Mouse (Mus musculus) intestine, postnatal 0 days (tissue): ENCODE measurements at regions not wholly inside any gene's neighbourhood (a gene's known extent, or its start where the extent isn't known, plus 50 kb on each side); places are given as distances from the start of the nearest gene placed in this dataset.

ENCODE experiments used
- ATAC-seq: fragments of 200-750 bp; cut with Nextera tagmentation; 2 replicates; pipeline ENCODE4 v1.8.0; 2017; ENCODE audit warnings: mild to moderate bottlenecking, moderate TSS enrichment, moderate library complexity
- H3K27ac ChIP-seq: fragments of 300-500 bp; sonication (generic); 2 replicates; pipeline ENCODE4 v1.5.1; 2014; ENCODE audit warnings: mild to moderate bottlenecking, low read depth, low read length, moderate library complexity
- H3K27me3 ChIP-seq: fragments of 300-500 bp; sonication (generic); replicated peaks from 2 replicates; pipeline ENCODE4 v1.6.1; 2014; ENCODE audit warnings: low read length, mixed read lengths; ENCODE audit not compliant: control insufficient read depth, insufficient read depth
- H3K36me3 ChIP-seq: fragments of 300-500 bp; sonication (generic); 2 replicates; pipeline ENCODE4 v1.6.1; 2014; ENCODE audit warnings: mild to moderate bottlenecking, moderate library complexity; ENCODE audit not compliant: control insufficient read depth, insufficient read depth
- H3K4me1 ChIP-seq: fragments of 300-500 bp; sonication (generic); replicated peaks from 2 replicates; pipeline ENCODE4 v1.6.1; 2014; ENCODE audit warnings: antibody characterized with exemption, low read length, mixed read lengths; ENCODE audit not compliant: control insufficient read depth, insufficient read depth
- H3K4me2 ChIP-seq: fragments of 300-500 bp; sonication (generic); replicated peaks from 2 replicates; pipeline ENCODE4 v1.6.1; 2014; ENCODE audit warnings: low read depth, mild to moderate bottlenecking, moderate library complexity
- H3K4me3 ChIP-seq: fragments of 300-500 bp; sonication (generic); 2 replicates; pipeline ENCODE4 v1.5.1; 2014; ENCODE audit warnings: low read depth, low read length
- H3K9ac ChIP-seq: fragments of 300-500 bp; sonication (generic); 2 replicates; pipeline ENCODE4 v1.6.1; 2014; ENCODE audit warnings: mild to moderate bottlenecking, low read depth, low read length
- H3K9me3 ChIP-seq: fragments of 300-500 bp; sonication (generic); 2 replicates; pipeline ENCODE4 v1.6.1; 2016; ENCODE audit warnings: mixed run types; ENCODE audit not compliant: control insufficient read depth
- CTCF ChIP-seq: sonication (generic); IDR thresholded peaks from 2 replicates; pipeline ENCODE4 v1.5.1; 2016; ENCODE audit warnings: low read depth, mild to moderate bottlenecking, control low read depth, antibody characterized with exemption, moderate library complexity
- WGBS: fragments of 180-500 bp; shearing (Covaris S2); extraction: QIAGEN DNeasy Blood & Tissue Kit; methylation state at CpG from one replicate; pipeline ENCODE4 v1.1.7; 2014; 5-methylcytosine and 5-hydroxymethylcytosine counted together

GRCm38 (mm10) chr14:114425475-114425874, 666.5 kb upstream of the Gpc5 start:
- no peak for ATAC-seq
- H3K27me3 ChIP-seq = no peaks in the 10 kb centered on the region
- H3K4me2 ChIP-seq = no peak overlapping the region
- H3K9me3 ChIP-seq = no peaks in the 10 kb centered on the region
- no peak for TF ChIP-seq CTCF
- no peak overlapping the region for H3K27ac ChIP-seq
- WGBS = 80% methylated on average over 2 of the region's 2 CpGs
- no peak overlapping the region for H3K9ac ChIP-seq
- H3K4me3 ChIP-seq = no peak overlapping the region
- no peaks in the 10 kb centered on the region for H3K4me1 ChIP-seq
- H3K36me3 ChIP-seq = no peaks in the 10 kb centered on the region
